Mouse (Mus musculus): ENCODE results near the gene Grcc10. TPM values are rescaled to one million over a fixed set of nuclear protein-coding genes. Genes with fewer than 3 reads are reported as not detected.

Grcc10 gene
- polyA plus RNA-seq, 1 experiment = 143 TPM

DNA sequence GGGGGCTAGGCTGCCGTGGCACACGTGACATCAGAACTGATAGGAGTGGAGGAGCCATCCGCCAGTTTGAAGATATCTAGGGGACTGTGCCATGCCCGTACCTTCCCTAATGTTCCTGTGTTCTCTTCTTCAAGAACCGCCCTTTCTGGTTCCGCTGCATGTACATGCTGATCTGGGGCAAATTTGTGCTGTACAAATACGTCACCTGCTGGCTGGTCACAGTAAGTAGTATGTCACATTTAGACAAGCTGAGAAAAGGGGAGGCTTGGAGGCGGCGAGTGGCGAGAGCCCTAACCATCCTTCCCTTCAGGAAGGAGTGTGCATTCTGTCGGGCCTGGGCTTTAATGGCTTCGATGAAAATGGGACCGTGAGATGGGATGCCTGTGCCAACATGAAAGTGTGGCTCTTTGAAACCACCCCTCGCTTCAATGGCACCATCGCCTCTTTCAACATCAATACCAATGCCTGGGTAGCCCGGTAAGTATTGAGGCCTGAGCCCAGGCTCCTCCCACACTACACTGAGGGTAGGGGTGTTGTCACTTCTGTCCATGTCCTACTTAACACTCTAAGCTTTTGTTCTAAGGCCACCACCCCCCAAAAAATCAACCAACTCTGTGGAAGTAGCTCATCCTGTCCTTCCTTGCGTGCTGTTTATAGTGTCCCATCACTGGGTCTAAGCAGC lies 38.9 kb downstream of the Grcc10 start:
- no peak for TF ChIP-seq POLR2A (IDR thresholded peaks at IDR 0.05; ENCODE audit: low read depth, low read length)
- no peak for TF ChIP-seq CTCF (IDR thresholded peaks at IDR 0.05; ENCODE audit: extremely low read depth, insufficient read length, insufficient replicate concordance, low read depth, low read length)
- Histone ChIP-seq H3K36me3 (ENCODE audit: control insufficient read depth, insufficient read depth, low read length) (peaks cover 65% of the 10 kb centered on the region), H3K4me3 (ENCODE audit: low read depth, low read length) (no peak overlapping the region), H3K27ac (ENCODE audit: insufficient read depth, low read depth, low read length) (no peak overlapping the region), H3K4me1 (ENCODE audit: control insufficient read depth, insufficient read depth, insufficient read length, low read length) (peaks cover 15% of the 10 kb centered on the region), H3K27me3 (ENCODE audit: control insufficient read depth, insufficient read depth, low read length) (no peaks in the 10 kb centered on the region)
- WGBS = 87% methylated on average over 17 of the region's 17 CpGs

DNA sequence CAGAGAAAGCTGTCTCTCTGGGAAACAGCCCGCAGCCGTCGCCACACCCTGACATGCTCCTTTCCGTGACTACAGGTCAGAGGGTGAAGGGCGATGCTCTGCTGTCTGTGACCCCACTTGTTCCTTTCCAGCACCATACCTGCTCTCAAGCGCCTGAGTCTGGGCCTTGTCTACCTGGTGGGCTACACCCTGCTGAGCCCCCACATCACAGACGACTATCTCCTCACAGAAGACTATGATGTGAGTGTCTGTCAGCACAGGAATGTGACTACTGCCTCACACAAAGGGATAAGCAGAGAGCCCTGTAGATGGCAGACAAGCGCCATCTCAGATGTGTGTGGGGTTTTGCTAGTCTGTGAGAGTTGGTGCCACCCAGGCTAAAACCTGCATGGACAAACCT lies 39.8 kb downstream of the Grcc10 start:
- Histone ChIP-seq H3K27me3 (ENCODE audit: control insufficient read depth, insufficient read depth, low read length) (no peaks in the 10 kb centered on the region), H3K36me3 (ENCODE audit: control insufficient read depth, insufficient read depth, low read length) (peaks cover 64% of the 10 kb centered on the region), H3K27ac (ENCODE audit: insufficient read depth, low read depth, low read length) (no peak overlapping the region), H3K4me1 (ENCODE audit: control insufficient read depth, insufficient read depth, insufficient read length, low read length) (peaks cover 17% of the 10 kb centered on the region), H3K4me3 (ENCODE audit: low read depth, low read length) (no peak overlapping the region)
- WGBS = 64% methylated on average over 8 of the region's 8 CpGs
- TF ChIP-seq POLR2A (IDR thresholded peaks at IDR 0.05; ENCODE audit: low read depth, low read length) (no peak), CTCF (IDR thresholded peaks at IDR 0.05; ENCODE audit: extremely low read depth, insufficient read length, insufficient replicate concordance, low read depth, low read length) (no peak)

DNA sequence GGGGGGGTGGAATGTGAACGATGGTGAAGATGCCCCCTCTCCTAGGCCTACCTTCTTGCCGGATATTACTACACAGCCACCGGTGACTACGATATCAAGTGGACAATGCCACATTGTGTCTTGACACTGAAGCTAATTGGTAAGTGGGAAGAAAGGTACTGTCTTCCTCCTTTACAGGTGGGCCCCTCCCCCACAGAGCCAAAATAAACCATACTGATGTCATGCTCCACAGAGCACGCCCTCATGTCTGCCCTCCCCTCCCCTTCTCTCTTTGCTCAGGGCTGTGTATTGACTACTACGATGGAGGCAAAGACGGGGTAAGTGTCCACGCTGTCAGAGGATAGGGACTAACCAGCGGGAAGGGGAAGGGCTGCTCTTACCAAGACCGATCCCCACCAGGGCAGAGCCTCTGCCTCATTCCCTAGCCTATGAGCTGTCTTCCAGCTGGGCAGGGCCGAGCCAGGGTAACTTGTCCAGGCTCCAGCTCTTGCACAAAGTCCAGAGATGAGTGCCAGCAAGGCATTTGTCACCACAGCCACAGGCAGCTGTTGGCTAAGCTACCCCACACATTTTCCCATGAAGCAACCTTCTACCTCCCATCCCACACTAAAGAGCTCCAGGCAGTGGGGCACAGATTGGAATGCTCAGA lies 41.1 kb downstream of the Grcc10 start:
- peak overlapping the region; percentile 83 for H3K27ac ChIP-seq (ENCODE audit: insufficient read depth, low read depth, low read length)
- H3K4me1 ChIP-seq (ENCODE audit: control insufficient read depth, insufficient read depth, insufficient read length, low read length) = peaks cover 17% of the 10 kb centered on the region
- no peaks in the 10 kb centered on the region for H3K27me3 ChIP-seq (ENCODE audit: control insufficient read depth, insufficient read depth, low read length)
- WGBS = 48% methylated on average over 11 of the region's 11 CpGs
- H3K4me3 ChIP-seq (ENCODE audit: low read depth, low read length) = no peak overlapping the region
- TF ChIP-seq POLR2A (IDR thresholded peaks at IDR 0.05; ENCODE audit: low read depth, low read length) (0 out of 2 replicates have a peak, but pooled peaks have one; percentile 18), CTCF (IDR thresholded peaks at IDR 0.05; ENCODE audit: extremely low read depth, insufficient read length, insufficient replicate concordance, low read depth, low read length) (no peak)
- peaks cover 61% of the 10 kb centered on the region for H3K36me3 ChIP-seq (ENCODE audit: control insufficient read depth, insufficient read depth, low read length)

DNA sequence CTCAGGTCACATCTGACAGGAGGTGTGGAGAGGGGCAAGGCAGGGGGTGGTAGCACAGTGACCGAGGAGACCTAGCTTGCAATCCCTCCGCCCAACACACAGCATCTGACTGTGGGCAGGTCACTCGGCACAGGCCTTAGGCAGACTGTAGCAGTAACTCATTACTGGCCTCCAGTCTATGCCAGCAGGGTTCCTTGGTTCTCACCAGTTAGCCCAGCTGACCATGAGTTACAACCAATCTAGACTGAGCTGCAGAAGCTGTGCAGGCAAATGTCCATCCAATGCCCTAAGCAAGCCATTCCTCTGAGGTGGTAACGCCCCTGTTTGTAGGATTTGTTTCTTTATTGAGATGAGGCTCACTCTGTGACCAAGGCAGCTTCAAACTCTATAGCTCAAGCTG lies 41.8 kb downstream of the Grcc10 start:
- WGBS = 93% methylated on average over 4 of the region's 4 CpGs

DNA sequence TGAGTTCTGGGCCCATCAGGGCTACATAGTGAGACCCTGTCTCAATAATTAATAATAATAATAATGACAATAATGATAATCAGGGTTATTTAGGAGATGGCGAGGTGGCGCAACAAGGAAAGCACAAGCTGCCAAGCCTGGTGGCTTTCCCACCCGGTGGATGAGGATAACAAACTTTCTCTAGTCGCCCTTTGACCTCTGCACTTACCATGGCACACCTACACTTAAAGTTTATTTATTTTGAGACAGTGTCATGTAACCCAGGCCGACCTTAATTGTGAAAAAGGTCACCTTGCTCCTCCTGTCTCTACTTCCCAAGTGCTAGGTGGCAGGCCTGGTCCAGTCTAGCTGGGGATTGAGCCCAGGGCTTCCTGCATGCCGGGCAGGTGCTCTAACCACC lies 42.4 kb downstream of the Grcc10 start:
- 45% methylated on average over 6 of the region's 6 CpGs for WGBS
- Histone ChIP-seq H3K4me1 (ENCODE audit: control insufficient read depth, insufficient read depth, insufficient read length, low read length) (peaks cover 28% of the 10 kb centered on the region), H3K36me3 (ENCODE audit: control insufficient read depth, insufficient read depth, low read length) (peaks cover 48% of the 10 kb centered on the region), H3K4me3 (ENCODE audit: low read depth, low read length) (no peak overlapping the region), H3K27ac (ENCODE audit: insufficient read depth, low read depth, low read length) (no peak overlapping the region), H3K27me3 (ENCODE audit: control insufficient read depth, insufficient read depth, low read length) (no peaks in the 10 kb centered on the region)
- TF ChIP-seq POLR2A (IDR thresholded peaks at IDR 0.05; ENCODE audit: low read depth, low read length) (no peak), CTCF (IDR thresholded peaks at IDR 0.05; ENCODE audit: extremely low read depth, insufficient read length, insufficient replicate concordance, low read depth, low read length) (no peak)

More for the DNA sequence above, 41.8 kb downstream of the Grcc10 start:
- peak overlapping the region; percentile 83; the same call in 1 of the 2 replicates for H3K27ac ChIP-seq (ENCODE audit: insufficient read depth, low read depth, low read length)
- H3K4me1 ChIP-seq (ENCODE audit: control insufficient read depth, insufficient read depth, insufficient read length, low read length) = peaks cover 22% of the 10 kb centered on the region
- H3K27me3 ChIP-seq (ENCODE audit: control insufficient read depth, insufficient read depth, low read length) = no peaks in the 10 kb centered on the region
- H3K36me3 ChIP-seq (ENCODE audit: control insufficient read depth, insufficient read depth, low read length) = peaks cover 54% of the 10 kb centered on the region
- H3K4me3 ChIP-seq (ENCODE audit: low read depth, low read length) = no peak overlapping the region
- TF ChIP-seq POLR2A (IDR thresholded peaks at IDR 0.05; ENCODE audit: low read depth, low read length) (no peak), CTCF (IDR thresholded peaks at IDR 0.05; ENCODE audit: extremely low read depth, insufficient read length, insufficient replicate concordance, low read depth, low read length) (no peak)

DNA sequence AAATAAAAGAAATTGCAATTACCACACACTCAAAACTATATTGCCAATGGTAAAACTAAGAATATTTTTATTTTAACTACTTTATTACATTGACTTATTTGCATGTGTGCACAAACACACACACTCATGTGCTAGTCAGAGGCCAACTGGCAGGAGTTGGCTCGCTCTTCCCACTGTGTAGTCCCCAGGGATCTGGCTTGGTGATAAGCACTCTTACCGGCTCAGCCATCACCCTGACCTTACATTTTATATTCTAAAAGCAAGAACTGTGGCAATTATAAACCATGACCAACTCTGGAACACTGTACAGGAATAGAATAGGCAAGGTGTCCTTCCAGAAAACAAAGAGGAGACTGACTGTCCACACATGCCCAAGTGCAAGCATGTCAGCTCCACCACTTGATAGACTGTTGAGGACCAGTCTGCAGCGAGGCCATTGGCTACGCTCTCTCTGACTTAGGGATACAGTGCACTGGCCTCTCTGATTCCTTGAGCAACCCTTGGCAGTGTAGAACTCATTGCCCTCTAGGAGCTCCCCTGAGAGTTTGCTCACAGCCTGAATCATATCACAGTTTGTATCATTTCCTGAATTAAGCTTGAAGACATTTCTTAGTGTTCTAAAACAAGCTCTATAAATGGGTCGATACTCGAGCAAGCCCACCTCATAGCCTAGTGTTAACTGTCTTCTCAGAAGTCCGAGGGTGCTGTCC lies 44.6 kb downstream of the Grcc10 start:
- H3K27ac ChIP-seq (ENCODE audit: insufficient read depth, low read depth, low read length) = no peak overlapping the region
- WGBS = 85% methylated on average over 7 of the region's 7 CpGs

More for the DNA sequence above, 44.6 kb downstream of the Grcc10 start:
- H3K4me1 ChIP-seq (ENCODE audit: control insufficient read depth, insufficient read depth, insufficient read length, low read length) = peaks cover 35% of the 10 kb centered on the region
- no peak overlapping the region for H3K4me3 ChIP-seq (ENCODE audit: low read depth, low read length)
- TF ChIP-seq POLR2A (IDR thresholded peaks at IDR 0.05; ENCODE audit: low read depth, low read length) = no peak
- no peak for TF ChIP-seq CTCF (IDR thresholded peaks at IDR 0.05; ENCODE audit: extremely low read depth, insufficient read length, insufficient replicate concordance, low read depth, low read length)
- peaks cover 29% of the 10 kb centered on the region for H3K36me3 ChIP-seq (ENCODE audit: control insufficient read depth, insufficient read depth, low read length)
- H3K27me3 ChIP-seq (ENCODE audit: control insufficient read depth, insufficient read depth, low read length) = no peaks in the 10 kb centered on the region
